Mouse (Mus musculus) C2C12 (cell line): ENCODE measurements at regions not wholly inside any gene's neighbourhood (a gene's known extent, or its start where the extent isn't known, plus 50 kb on each side); places are given as distances from the start of the nearest gene placed in this dataset.

Experiments
- CEBPB ChIP-seq: IDR thresholded peaks from one replicate; pipeline ENCODE4 v1.6.1; 2011; ENCODE audit warnings: low read depth, mild to moderate bottlenecking, control low read depth, moderate library complexity
- CTCF ChIP-seq: IDR thresholded peaks from one replicate; pipeline ENCODE4 v1.5.1; 2011; ENCODE audit not compliant: control insufficient read depth, insufficient read depth, insufficient read length
- MYOG ChIP-seq: IDR thresholded peaks from one replicate; pipeline ENCODE4 v1.6.1; 2011; ENCODE audit not compliant: control insufficient read depth, insufficient read length; ENCODE audit errors: extremely low read depth

DNA sequence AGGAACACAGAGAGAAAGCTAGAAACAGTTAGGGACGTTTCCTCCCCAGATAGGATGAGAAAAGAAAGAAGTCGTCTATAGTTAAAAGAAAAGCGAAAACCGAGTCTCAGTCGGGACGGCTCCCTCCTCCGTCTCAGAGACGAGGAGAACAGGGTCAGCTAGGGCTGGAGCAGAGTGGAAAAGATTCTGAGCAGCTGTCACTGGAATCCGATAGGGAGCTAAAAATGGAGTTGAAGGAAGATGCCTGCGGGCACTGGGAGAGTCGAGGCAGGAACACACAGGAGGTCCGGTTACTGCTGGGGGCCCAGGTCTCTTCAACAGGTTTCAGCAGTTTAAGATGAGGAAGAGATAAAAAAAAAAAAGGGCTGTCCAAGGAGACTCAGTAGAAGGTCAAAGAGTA is 99.9 kb upstream of the Rreb1 start:
- no peak for TF ChIP-seq MYOG
- no peak for TF ChIP-seq CTCF
- TF ChIP-seq CEBPB: no peak
